Mouse (Mus musculus): Measurements from ENCODE around the gene Epb41. TPM values are rescaled to one million over a fixed set of nuclear protein-coding genes. Genes with fewer than 3 reads are reported as not detected.
A peak's percentile ranks its signal among the peaks of the same experiment; 100 is the strongest.

Gene Epb41
- polyA plus RNA-seq (2016; fragmentation: Nextera tagmentation; extraction: Ambion mirVana): 117 and 125 TPM in 2 replicates

DNA sequence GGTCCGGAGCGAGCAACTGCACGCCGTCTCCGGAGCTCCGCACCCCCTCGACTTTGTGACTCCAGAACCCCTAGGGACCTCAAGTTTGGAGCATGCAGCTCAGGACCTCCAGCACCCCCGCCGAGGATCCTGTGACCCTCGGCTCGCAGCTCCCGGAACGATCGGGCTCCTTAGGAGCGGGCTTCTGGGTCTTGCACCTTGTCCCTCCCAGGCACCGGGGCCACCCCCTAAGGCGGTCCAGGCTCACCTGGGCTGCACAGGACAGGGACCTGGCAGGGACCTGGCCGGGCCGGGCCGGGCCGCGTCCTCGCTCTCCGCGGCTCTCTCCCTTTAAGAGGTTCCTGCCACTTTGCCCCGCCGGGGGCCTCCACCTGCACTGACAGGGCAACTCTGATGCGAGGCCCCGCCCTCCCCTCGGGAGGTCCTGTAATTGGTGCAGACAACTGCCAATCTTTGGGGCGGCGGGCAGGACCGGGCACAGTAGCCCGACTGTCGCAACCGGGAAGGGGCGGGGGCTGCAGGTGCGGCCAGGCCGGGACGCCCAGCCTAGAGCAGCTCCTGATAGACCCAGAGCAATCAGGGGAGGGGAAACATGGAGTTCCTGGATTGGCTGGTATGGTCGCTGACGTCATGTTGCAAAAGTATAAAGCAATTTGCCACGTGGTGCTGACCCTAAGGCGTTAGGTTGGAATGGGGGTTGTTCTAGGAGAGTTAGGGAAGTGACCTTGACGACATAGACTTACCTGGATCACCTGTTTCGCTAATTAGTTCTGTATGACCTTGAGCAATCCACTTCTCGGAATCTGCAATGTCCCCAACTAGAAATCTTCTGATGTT lies at the start of gene Epb41:
Epb41 (minus strand) TSS at position 389 of the 837 bp plus-strand sequence.
- peak within 1 kb of the TSS; percentile 52 for H3K9ac ChIP-seq
- H3K27me3 ChIP-seq: 0 out of 2 replicates have a peak, but pooled peaks cover 11% of the 10 kb centered on the region
- H3K36me3 ChIP-seq: no peaks in the 10 kb centered on the region
- peak within 1 kb of the TSS; percentile 64 for H3K4me3 ChIP-seq
- peak within 1 kb of the TSS; percentile 6; the same call in 1 of the 2 replicates for H3K27ac ChIP-seq
- peak; percentile 91 for ATAC-seq (ENCODE audit: insufficient number of reproducible peaks, insufficient read depth, low FRiP score, low TSS enrichment)
- peaks cover 13% of the 10 kb centered on the region for H3K4me1 ChIP-seq
- 2% methylated on average over 47 of the region's 47 CpGs for WGBS
- H3K9me3 ChIP-seq: no peaks in the 10 kb centered on the region
- H3K4me2 ChIP-seq (replicated peaks): peak within 1 kb of the TSS; percentile 81

DNA sequence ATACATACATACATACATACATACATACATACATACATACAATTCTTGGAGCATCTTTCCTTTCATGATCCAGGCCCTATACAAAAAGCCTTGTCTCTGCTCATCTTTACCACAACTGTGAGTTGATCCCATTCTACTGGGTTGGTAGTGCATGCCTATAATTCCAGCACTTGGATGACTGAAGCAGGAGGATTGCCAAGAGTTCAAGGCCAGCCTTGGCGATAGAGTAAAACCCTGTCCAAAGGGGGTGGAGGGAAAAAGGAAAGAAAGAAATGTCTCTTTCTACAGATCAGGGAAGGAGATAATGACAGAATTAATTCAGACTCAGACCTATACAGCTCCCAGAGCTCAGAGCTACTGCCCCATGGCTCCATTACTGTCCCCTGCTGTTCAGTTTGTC lies 48.0 kb upstream of the Epb41 start:
- no peak for ATAC-seq (ENCODE audit: insufficient number of reproducible peaks, insufficient read depth, low FRiP score, low TSS enrichment)
- WGBS: 84% methylated on average over 1 of the region's 1 CpGs

GRCm38 (mm10) chr4:132121674-132122073 lies 46.6 kb upstream of the Epb41 start:
- H3K9me3 ChIP-seq: no peaks in the 10 kb centered on the region
- H3K4me1 ChIP-seq: no peaks in the 10 kb centered on the region
- H3K36me3 ChIP-seq: no peaks in the 10 kb centered on the region
- no peaks in the 10 kb centered on the region for H3K27me3 ChIP-seq
- no peak overlapping the region for H3K4me3 ChIP-seq
- no peak overlapping the region for H3K4me2 ChIP-seq (replicated peaks)
- no peak overlapping the region for H3K9ac ChIP-seq
- 85% methylated on average over 5 of the region's 5 CpGs for WGBS
- no peak for ATAC-seq (ENCODE audit: insufficient number of reproducible peaks, insufficient read depth, low FRiP score, low TSS enrichment)
- no peak overlapping the region for H3K27ac ChIP-seq

More for the DNA sequence above, 48.0 kb upstream of the Epb41 start:
- Histone ChIP-seq H3K36me3 (no peaks in the 10 kb centered on the region), H3K27me3 (no peaks in the 10 kb centered on the region), H3K4me1 (no peaks in the 10 kb centered on the region), H3K4me3 (no peak overlapping the region), H3K4me2 (replicated peaks) (no peak overlapping the region), H3K9ac (no peak overlapping the region), H3K27ac (no peak overlapping the region), H3K9me3 (no peaks in the 10 kb centered on the region)

- Histone ChIP-seq H3K27me3 (no peaks in the 10 kb centered on the region), H3K4me1 (no peaks in the 10 kb centered on the region), H3K36me3 (no peaks in the 10 kb centered on the region), H3K9me3 (no peaks in the 10 kb centered on the region), H3K9ac (no peak overlapping the region), H3K4me3 (no peak overlapping the region), H3K4me2 (replicated peaks) (no peak overlapping the region), H3K27ac (no peak overlapping the region)
- ATAC-seq (ENCODE audit: insufficient number of reproducible peaks, insufficient read depth, low FRiP score, low TSS enrichment): no peak
- 66% methylated on average over 9 of the region's 9 CpGs for WGBS
These were observed 44.4 kb upstream of the Epb41 start for GRCm38 (mm10) chr4:132119566-132119965.

DNA sequence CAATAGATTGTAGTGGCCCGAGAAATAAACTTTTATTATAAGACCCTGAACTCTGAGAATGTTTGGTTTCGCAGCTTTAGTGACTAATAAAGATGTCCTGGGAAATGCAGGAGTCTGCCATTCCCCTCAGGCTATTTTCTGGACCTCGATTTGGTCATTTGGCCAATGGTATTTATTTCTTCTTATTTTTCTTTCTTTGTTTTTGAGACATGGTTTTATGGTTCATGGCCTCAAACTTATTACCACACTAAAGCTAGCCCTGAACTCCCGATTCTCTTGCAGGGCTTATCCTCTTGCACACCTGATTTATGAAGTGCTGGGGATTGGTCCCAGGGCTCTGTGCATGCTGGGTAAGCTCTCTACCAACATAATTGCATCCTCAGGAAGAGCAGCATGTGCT lies 41.2 kb upstream of the Epb41 start:
- no peaks in the 10 kb centered on the region; the same call in 1 of the 2 replicates for H3K4me1 ChIP-seq
- no peak overlapping the region for H3K9ac ChIP-seq
- no peaks in the 10 kb centered on the region for H3K9me3 ChIP-seq
- H3K4me2 ChIP-seq (replicated peaks): no peak overlapping the region
- H3K27me3 ChIP-seq: peaks cover 18% of the 10 kb centered on the region
- H3K27ac ChIP-seq: no peak overlapping the region
- no peak for ATAC-seq (ENCODE audit: insufficient number of reproducible peaks, insufficient read depth, low FRiP score, low TSS enrichment)
- H3K36me3 ChIP-seq: no peaks in the 10 kb centered on the region
- WGBS: 83% methylated on average over 4 of the region's 4 CpGs
- H3K4me3 ChIP-seq: no peak overlapping the region

- Histone ChIP-seq H3K36me3 (no peaks in the 10 kb centered on the region), H3K27me3 (peaks cover 18% of the 10 kb centered on the region), H3K4me1 (no peaks in the 10 kb centered on the region; the same call in 1 of the 2 replicates), H3K27ac (no peak overlapping the region), H3K4me3 (peak overlapping the region; percentile 24), H3K4me2 (replicated peaks) (peak overlapping the region; percentile 44), H3K9ac (peak overlapping the region; percentile 4; the same call in 1 of the 2 replicates), H3K9me3 (no peaks in the 10 kb centered on the region)
- ATAC-seq (ENCODE audit: insufficient number of reproducible peaks, insufficient read depth, low FRiP score, low TSS enrichment): no peak
- 40% methylated on average over 53 of the region's 53 CpGs for WGBS
These were observed 38.4 kb upstream of the Epb41 start for GRCm38 (mm10) chr4:132113411-132114095.

- Histone ChIP-seq H3K36me3 (no peaks in the 10 kb centered on the region), H3K9ac (no peak overlapping the region), H3K9me3 (no peaks in the 10 kb centered on the region), H3K27me3 (peaks cover 18% of the 10 kb centered on the region), H3K27ac (no peak overlapping the region), H3K4me2 (replicated peaks) (no peak overlapping the region), H3K4me1 (no peaks in the 10 kb centered on the region; the same call in 1 of the 2 replicates), H3K4me3 (no peak overlapping the region)
- ATAC-seq (ENCODE audit: insufficient number of reproducible peaks, insufficient read depth, low FRiP score, low TSS enrichment): no peak
- 41% methylated on average over 4 of the region's 4 CpGs for WGBS
These were observed 36.1 kb upstream of the Epb41 start for GRCm38 (mm10) chr4:132111227-132111626.

DNA sequence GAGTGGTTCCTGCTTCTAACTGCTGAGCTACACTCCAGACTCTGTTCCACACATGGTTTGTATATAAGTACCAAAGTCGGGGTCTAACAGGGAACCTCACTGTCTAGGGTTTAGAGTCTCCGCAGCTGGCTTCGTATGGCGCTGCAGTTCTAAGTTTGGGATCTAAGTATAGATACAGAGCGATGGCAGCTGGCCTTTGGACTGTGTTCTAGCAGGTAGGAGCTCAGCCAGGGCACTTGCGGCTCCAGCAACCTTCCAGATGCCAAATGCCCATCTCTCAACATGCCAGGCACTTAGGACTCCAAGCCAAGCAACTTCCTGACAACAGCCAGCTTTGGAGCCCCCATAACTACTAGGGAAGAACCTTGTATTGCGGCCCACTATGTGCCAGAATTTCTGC lies 33.1 kb upstream of the Epb41 start:
- Histone ChIP-seq H3K36me3 (no peaks in the 10 kb centered on the region), H3K4me3 (no peak overlapping the region), H3K4me1 (no peaks in the 10 kb centered on the region; the same call in 1 of the 2 replicates), H3K27me3 (peaks cover 6% of the 10 kb centered on the region), H3K9ac (no peak overlapping the region), H3K4me2 (replicated peaks) (no peak overlapping the region), H3K27ac (no peak overlapping the region), H3K9me3 (no peaks in the 10 kb centered on the region)
- 90% methylated on average over 7 of the region's 7 CpGs for WGBS
- ATAC-seq (ENCODE audit: insufficient number of reproducible peaks, insufficient read depth, low FRiP score, low TSS enrichment): no peak

DNA sequence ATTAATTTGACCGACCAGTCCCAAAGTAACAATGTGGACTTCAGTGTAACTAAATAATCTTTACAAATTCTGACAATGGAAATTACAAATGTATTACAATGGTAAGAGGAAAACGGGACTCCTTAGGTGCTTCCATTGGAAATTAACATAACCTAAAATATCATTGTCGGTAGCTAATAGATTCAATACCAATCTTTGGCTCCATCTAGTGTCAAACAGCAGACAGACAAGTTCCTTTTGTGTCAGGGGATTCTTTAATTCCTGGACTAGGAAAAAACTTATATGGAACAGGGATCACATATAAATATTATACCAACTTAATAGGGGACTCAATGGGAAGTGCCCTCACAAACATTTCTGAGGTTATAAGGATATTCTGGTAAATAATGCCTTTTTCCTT lies 26.0 kb upstream of the Epb41 start:
- ATAC-seq (ENCODE audit: insufficient number of reproducible peaks, insufficient read depth, low FRiP score, low TSS enrichment): no peak
- no peaks in the 10 kb centered on the region for H3K36me3 ChIP-seq
- 43% methylated on average over 3 of the region's 3 CpGs for WGBS
- no peaks in the 10 kb centered on the region for H3K27me3 ChIP-seq
- no peak overlapping the region for H3K4me3 ChIP-seq
- no peak overlapping the region for H3K27ac ChIP-seq
- H3K9me3 ChIP-seq: no peaks in the 10 kb centered on the region
- no peak overlapping the region for H3K4me2 ChIP-seq (replicated peaks)
- H3K4me1 ChIP-seq: no peaks in the 10 kb centered on the region
- no peak overlapping the region for H3K9ac ChIP-seq

- Histone ChIP-seq H3K4me2 (replicated peaks) (no peak overlapping the region), H3K4me3 (no peak overlapping the region), H3K27me3 (no peaks in the 10 kb centered on the region), H3K9ac (no peak overlapping the region), H3K27ac (no peak overlapping the region), H3K4me1 (no peaks in the 10 kb centered on the region), H3K36me3 (no peaks in the 10 kb centered on the region), H3K9me3 (no peaks in the 10 kb centered on the region)
- no peak for ATAC-seq (ENCODE audit: insufficient number of reproducible peaks, insufficient read depth, low FRiP score, low TSS enrichment)
- WGBS: 69% methylated on average over 5 of the region's 5 CpGs
These were observed 24.4 kb upstream of the Epb41 start for GRCm38 (mm10) chr4:132099548-132099947.

DNA sequence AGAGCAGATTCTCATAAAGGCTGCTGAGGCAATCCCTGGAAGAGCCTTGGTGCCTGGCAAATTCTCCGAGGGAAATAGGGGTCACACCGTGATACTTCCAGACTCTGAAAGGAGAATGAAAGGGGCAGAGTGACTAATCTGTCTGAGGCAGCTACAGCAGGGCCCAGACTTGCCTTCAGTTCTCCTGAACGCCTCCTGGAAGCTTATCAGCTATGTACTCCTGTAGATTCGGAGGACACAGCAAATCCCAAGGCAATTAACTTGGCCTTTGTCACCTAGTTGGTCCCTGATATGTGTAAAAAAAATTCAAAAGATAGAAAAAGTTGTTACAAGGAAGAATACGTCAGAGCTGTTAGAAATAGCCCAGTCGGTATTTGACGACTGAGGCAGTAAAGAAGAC lies 19.9 kb upstream of the Epb41 start:
- 76% methylated on average over 7 of the region's 7 CpGs for WGBS

GRCm38 (mm10) chr4:132093928-132094327 lies 18.8 kb upstream of the Epb41 start:
- H3K9ac ChIP-seq: no peak overlapping the region
- no peak for ATAC-seq (ENCODE audit: insufficient number of reproducible peaks, insufficient read depth, low FRiP score, low TSS enrichment)
- no peak overlapping the region for H3K4me3 ChIP-seq
- H3K36me3 ChIP-seq: no peaks in the 10 kb centered on the region
- H3K4me2 ChIP-seq (replicated peaks): no peak overlapping the region
- H3K4me1 ChIP-seq: no peaks in the 10 kb centered on the region
- no peaks in the 10 kb centered on the region for H3K9me3 ChIP-seq
- no peak overlapping the region for H3K27ac ChIP-seq
- 89% methylated on average over 5 of the region's 5 CpGs for WGBS
- no peaks in the 10 kb centered on the region for H3K27me3 ChIP-seq

More for the DNA sequence above, 19.9 kb upstream of the Epb41 start:
- no peak overlapping the region for H3K9ac ChIP-seq
- H3K4me2 ChIP-seq (replicated peaks): no peak overlapping the region
- H3K36me3 ChIP-seq: no peaks in the 10 kb centered on the region
- H3K9me3 ChIP-seq: no peaks in the 10 kb centered on the region
- no peaks in the 10 kb centered on the region for H3K4me1 ChIP-seq
- H3K27me3 ChIP-seq: no peaks in the 10 kb centered on the region
- ATAC-seq (ENCODE audit: insufficient number of reproducible peaks, insufficient read depth, low FRiP score, low TSS enrichment): no peak
- H3K27ac ChIP-seq: no peak overlapping the region
- H3K4me3 ChIP-seq: no peak overlapping the region
